Mouse (Mus musculus): Measurements from ENCODE around the gene Dgkd.
A peak's percentile ranks its signal among the peaks of the same experiment; 100 is the strongest.

Dgkd gene

GRCm38 (mm10) chr1:87848237-87848996 is 4.7 kb upstream of the Dgkd start:
- DNase-seq (ENCODE audit: low spot score in 2 of 2), result no peak

DNA sequence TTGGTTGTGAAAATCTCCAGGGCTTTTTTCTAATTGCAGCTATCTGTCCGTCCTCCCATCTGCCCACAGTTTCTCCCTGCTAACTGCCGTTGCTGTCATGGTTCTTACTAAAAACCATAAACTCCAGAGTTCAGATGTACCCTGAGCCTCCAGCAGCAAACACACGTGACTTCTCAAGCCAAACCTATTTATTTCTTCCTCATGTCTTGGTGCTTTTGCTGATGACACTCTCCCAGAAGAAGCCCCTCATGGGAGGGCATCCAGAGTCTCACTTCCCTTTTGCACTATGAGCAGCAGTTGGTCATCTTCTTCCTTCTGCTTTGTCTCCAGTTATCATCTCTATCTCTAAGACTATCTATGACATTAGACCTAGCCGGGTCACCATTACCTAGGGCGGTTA is 3.8 kb upstream of the Dgkd start:
- peak in 1 of 2 experiments; percentile 56 for DNase-seq (ENCODE audit: low spot score in 2 of 2)

DNA sequence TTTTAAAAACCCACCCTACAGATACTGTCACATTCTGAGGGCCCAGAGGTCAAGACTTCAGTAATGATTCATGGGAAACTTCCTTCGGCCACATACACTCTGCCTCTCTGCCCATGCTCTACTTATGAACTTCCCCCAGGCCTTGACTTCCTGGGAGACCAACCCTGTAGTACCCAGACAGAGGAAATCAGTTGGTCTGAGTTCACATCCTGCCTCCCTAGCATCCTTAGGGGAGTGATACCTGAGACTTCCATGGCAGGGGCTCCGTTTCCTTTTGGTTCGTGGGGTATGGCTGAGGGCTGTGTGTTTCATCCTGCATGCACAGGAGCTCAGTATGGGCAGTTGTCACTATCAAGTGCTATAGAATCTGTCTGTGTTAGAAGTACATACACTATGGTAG is 1.7 kb upstream of the Dgkd start:
- no peak for DNase-seq (ENCODE audit: low spot score in 2 of 2)

DNA sequence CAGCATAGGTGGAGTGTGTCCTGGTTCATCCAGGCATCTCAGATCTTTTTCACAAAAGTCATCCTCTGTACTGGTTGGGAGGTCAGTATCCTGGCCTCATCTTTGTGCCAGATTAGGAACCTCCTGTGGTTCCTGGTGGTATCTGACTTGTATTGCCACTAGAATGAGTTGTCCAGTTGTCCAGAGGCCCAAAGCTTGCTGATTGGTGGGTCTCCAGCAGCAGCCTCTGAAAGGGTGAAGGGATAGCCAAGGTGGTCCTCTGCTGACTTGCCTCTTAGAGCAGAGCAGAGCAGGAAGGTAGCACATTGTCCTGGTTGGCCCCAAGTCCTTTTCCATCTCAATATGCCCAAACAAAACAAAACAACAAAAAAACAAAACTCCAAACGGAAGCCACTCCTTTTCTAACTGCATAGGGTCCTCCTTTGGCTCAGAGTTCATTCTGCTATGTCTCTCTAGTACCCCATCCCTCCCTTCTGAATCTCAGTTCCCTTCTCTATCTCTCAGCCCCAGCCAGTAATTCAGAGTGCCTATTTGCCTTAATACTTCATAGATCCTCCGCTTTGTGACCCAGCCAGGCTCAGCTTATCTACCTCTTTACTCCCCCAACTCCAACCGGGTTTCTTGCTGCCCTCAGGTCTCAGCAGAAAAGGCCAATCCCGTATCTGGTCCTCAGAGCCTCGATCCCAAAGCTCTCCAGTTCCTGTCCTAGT is 851 bp upstream of the Dgkd start:
- no peak for DNase-seq (ENCODE audit: low spot score in 2 of 2)

- DNase-seq (ENCODE audit: low spot score in 2 of 2), result no peak
Measured at GRCm38 (mm10) chr1:87853601-87854361, 694 bp downstream of the Dgkd start.

GRCm38 (mm10) chr1:87854411-87854810 is 1.3 kb downstream of the Dgkd start:
- DNase-seq (ENCODE audit: low spot score in 2 of 2), result no peak

DNA sequence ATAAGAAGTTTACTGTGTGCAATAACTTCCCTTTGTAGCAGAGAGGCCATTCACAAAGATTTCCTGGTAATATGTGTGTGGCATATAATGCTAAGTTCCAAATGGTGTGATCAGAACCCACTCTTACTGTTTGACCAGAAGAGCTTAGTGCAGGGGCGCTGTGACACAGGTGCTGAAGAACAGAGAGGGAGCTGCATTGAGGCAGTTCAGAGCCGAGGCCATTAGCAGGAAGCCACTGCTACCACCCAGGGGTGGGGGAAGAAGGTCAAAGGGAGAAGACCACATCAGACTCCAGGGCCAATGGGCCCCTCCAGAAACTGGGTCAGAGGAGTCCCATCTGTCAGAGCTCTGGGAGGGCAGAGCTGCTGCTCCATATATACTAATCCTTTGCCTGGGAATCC is 1.8 kb downstream of the Dgkd start:
- peak in 1 of 2 experiments; percentile 25 for DNase-seq (ENCODE audit: low spot score in 2 of 2)

DNA sequence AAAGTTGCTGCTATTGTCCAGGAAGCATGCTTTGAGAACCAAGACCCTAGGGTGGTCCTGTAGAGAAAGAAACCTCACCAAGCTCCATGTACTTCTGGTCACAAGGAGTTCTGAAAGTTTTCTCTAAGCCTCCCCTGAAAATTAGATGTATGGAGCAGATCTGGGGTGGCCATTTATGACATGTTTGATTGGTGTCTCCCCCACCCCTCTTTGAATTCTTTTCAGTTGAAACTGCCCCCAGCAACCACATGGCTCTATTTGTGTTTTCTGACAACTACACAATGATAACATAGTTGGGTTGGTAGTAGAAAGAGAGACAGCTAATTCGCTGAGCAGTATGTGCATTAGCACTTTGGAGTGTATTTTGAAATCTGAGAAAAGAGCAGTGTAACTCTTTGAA is 2.4 kb downstream of the Dgkd start:
- no peak for DNase-seq (ENCODE audit: low spot score in 2 of 2)

- no peak for DNase-seq (ENCODE audit: low spot score in 2 of 2)
Measured at GRCm38 (mm10) chr1:87856823-87857222, 3.7 kb downstream of the Dgkd start.

GRCm38 (mm10) chr1:87858031-87858430 is 4.9 kb downstream of the Dgkd start:
- no peak for DNase-seq (ENCODE audit: low spot score in 2 of 2)

- DNase-seq (ENCODE audit: low spot score in 2 of 2), result no peak
Measured at GRCm38 (mm10) chr1:87858529-87858928, 5.4 kb downstream of the Dgkd start.

DNA sequence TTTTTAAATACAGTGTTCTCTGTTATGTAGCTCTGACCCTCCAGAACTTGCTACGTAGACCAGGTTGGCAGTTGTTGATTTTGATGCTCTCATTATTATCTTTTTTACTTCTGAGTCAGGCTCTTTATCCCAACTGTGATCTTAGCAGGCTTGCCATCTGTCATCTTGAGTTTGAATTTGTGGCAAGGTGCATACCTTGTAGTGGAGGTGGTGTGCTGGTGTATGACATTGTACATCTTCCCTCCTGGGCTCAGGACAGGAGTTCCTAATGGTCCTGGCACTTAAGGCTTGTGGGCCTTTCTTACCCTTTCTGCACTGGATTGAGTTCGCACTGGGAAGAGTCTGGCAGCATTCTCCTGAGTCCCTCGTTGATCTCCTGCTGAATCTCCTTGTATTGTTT is 10.5 kb downstream of the Dgkd start:
- no peak for DNase-seq (ENCODE audit: low spot score in 2 of 2)

DNA sequence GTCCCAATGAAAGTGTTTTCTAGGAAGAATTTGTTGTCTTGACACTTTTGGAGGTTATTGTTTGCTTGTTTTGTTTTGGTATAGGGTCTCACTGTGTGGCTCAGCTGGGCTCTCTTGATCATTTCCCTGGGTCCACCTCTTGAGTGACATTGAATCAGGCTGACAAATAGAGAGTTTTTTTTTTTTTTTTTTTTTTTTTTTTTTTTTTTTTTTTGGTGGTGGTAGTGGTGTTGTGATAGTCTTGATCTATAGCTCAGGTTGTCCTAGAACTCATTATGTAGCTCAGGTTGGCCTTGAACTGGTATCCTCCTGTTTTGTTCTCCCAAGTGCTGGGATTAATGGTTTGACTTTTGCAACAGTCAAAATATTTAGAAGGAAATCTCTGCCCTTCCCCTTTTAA is 11.8 kb downstream of the Dgkd start:
- no peak for DNase-seq (ENCODE audit: low spot score in 2 of 2)

GRCm38 (mm10) chr1:87866672-87867071 is 13.6 kb downstream of the Dgkd start:
- peak in 1 of 2 experiments; percentile 27 for DNase-seq (ENCODE audit: low spot score in 2 of 2)

GRCm38 (mm10) chr1:87871546-87871945 is 18.5 kb downstream of the Dgkd start:
- no peak for DNase-seq (ENCODE audit: low spot score in 2 of 2)

- no peak for DNase-seq (ENCODE audit: low spot score in 2 of 2)
Measured at GRCm38 (mm10) chr1:87873081-87873480, 20.0 kb downstream of the Dgkd start.

GRCm38 (mm10) chr1:87876065-87876464 is 23.0 kb downstream of the Dgkd start:
- peak in 1 of 2 experiments; percentile 39 for DNase-seq (ENCODE audit: low spot score in 2 of 2)

GRCm38 (mm10) chr1:87877552-87878283 is 24.6 kb downstream of the Dgkd start:
- DNase-seq (ENCODE audit: low spot score in 2 of 2), result no peak

DNA sequence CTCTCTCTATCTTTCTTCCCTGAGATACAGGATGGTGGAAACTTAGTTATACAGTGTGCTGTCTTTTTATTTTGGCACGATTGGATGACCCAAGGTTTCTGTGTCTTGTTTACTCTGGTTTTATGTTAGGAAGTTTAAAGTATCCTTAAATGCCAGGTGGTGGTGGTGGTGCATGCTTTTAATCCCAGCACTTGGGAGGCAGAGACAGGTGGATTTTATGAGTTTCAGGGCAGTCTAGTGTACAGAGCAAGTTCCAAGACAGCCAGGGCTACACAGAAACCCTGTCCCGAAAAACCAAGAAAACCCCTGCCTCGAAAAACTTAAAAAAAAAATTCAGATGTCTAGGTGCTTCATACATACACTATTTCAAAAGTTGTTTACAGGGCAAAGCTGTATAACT is 25.9 kb downstream of the Dgkd start:
- no peak for DNase-seq (ENCODE audit: low spot score in 2 of 2)

DNA sequence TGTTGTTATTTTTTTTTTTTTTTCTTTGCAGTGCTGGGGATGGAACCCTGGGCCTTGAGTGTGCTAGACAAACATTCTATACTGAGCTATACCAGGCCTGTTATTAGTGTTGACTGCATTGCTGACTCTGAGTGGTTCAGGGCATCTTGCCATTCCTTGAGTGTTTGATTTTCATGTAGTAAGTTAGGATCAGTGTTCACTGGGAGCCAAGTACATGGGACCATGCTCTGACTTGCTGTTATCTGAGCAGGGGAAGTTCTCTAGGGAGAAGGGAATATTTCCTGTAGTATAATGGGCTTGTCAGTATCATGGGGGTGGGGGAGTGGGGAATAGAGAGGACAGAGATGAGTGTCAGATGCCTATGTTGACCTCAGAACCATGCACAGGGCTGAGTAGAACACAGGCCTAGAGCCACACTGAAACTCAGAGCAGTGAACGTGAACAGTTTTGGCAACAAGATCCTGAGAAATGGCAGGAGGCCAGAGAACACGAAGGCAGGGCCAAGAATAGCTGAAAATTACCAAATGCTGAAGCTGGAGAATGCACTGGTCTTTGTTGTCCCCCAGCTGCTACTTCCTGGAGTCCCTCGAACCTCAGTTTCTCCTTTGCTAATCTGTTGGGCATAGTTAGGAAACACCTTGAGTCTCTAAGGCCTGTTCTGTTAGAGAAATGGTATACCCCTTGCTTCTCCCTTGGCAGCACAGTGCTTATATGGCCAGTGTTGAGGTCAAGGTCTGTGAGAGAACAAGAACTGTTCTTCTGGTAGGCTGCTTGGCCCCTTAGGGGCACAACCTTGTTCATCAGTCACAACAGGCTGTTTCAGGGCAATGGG is 26.6 kb downstream of the Dgkd start:
- DNase-seq (ENCODE audit: low spot score in 2 of 2), result no peak

DNA sequence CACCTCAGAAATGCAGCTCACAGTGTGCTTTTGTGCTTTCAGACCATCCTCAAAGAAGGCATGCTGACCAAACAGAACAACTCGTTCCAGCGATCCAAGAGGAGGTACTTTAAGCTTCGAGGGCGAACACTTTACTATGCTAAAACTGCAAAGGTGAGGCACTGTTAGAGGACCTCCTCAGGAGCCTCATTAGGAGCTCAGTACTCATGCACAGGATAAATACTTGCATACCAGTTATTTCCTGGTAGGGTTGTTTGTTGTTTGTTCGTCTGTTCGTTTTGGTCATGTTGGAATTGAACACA is 27.2 kb downstream of the Dgkd start:
- no peak for DNase-seq (ENCODE audit: low spot score in 2 of 2)

Measured in natural killer cell, adult 2 months (primary cell).